Mouse (Mus musculus) layer of hippocampus, adult 9-10 months (tissue): ENCODE data around the gene Hoxd12.

Source experiments
- DNase-seq: peaks from one replicate; pipeline ENCODE4 v3.0.0; 2022; ENCODE audit warnings: low spot score

The Hoxd12 gene

DNA sequence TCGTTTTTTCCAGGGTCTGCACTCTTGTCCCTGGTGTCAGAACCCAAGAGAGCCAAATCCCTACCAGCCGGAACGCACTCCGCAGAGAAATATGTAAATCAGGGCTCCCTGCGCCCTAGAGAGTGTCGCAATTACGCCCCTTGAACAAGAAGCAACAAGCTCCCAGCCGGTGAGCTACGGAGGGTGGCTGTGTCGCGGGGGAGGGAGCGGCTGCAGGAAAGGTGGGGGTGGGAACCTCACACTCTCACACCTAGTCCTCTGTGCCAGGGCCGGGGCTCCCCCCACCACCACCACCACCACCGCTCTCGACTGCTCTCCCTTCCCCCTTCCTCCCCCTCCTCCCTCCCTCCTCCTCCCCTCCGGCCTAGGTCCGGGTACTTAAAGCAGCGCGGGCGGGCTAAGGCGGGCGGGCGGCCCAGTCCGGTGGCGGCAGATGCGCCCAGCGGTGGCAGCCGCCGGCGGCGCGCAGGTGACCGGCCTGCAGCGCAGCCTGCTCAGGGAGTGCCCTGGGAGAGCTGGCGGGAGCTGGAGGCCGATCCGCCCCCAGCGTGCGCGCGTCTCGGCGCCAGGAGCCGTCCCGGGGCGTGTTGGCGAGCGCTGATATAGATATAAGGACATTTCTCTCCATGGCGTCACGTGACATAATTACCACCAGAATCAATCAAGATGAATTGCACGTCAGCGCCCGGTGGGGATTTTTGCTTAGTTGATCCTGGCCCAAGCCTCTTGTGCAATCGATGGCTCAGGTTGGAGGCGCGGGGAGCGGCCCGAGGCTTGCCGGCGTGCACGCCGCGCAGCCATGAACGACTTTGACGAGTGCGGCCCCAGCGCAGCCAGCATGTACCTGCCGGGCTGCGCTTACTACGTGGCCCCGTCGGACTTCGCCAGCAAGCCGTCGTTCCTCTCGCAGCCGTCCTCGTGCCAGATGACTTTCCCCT is 7.0 kb downstream of the Hoxd12 start:
- DNase-seq: no peak

- DNase-seq: no peak
Measured at GRCm38 (mm10) chr2:74682796-74683195, 8.0 kb downstream of the Hoxd12 start.

DNA sequence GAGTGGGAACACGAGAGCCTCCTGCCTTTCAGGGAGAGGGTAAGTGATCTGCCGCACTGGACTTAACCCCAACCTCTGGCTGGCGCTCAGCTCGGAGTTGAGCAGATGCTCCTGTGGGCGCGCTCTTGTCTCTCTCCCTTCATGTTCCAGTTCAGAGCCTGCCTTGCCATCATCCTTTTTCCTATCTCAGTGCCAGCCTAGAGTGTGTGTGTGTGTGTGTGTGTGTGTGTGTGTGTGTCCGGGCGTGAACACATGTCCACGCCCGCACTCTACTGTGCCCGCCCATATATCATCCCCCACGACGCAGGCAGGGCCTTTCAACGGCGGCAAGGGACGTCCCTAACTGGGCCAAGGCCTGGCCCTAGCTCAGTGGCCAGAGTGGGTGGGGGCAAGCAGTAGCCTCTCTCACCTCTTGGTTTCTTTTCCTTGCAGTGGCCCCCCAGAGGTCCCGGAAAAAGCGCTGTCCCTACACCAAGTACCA is 8.7 kb downstream of the Hoxd12 start:
- DNase-seq: no peak

- DNase-seq: no peak
Measured at GRCm38 (mm10) chr2:74684106-74684505, 9.3 kb downstream of the Hoxd12 start.

- DNase-seq: no peak
Measured at GRCm38 (mm10) chr2:74685059-74685603, 10.3 kb downstream of the Hoxd12 start.

GRCm38 (mm10) chr2:74686301-74686987 is 11.6 kb downstream of the Hoxd12 start:
- no peak for DNase-seq

GRCm38 (mm10) chr2:74686988-74687697 is 12.3 kb downstream of the Hoxd12 start:
- DNase-seq: no peak

GRCm38 (mm10) chr2:74687698-74688555 is 13.1 kb downstream of the Hoxd12 start:
- no peak for DNase-seq

DNA sequence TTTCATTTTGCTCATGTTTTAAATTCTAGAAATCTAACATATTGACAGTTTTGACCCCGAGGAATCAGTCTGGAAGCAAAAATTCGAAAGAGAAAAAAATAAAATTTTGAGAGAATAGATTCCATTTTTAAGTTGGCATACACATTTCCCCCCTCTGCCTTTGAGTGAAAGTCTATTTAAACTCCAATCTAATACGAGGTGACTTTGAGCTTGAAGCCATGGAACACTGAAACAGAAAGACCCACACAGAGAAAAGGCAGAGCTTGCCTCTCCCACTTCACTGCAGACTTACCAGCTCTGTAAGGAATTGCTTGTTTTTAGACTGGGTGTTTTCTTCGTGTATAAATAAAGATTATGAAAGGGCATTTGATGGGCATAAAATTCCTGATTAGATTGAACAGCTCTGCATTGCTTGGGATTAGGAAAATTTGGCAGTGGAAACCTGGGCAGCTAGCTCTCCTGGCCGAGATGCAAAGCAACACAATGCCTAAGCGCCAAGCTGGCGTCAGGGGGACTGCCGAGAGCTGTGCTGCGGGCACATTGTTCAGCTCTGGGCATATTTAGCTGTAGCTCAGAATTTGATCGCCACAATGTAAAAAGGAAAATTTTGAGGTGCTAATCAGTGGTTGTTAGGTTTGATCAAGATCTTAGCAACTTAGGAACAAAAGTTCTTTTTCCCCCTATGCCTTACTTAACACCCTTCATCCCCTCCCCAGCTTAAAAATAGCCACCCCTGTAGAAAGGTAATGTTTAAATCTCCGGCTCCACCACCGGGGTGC is 14.2 kb downstream of the Hoxd12 start:
- DNase-seq: no peak

DNA sequence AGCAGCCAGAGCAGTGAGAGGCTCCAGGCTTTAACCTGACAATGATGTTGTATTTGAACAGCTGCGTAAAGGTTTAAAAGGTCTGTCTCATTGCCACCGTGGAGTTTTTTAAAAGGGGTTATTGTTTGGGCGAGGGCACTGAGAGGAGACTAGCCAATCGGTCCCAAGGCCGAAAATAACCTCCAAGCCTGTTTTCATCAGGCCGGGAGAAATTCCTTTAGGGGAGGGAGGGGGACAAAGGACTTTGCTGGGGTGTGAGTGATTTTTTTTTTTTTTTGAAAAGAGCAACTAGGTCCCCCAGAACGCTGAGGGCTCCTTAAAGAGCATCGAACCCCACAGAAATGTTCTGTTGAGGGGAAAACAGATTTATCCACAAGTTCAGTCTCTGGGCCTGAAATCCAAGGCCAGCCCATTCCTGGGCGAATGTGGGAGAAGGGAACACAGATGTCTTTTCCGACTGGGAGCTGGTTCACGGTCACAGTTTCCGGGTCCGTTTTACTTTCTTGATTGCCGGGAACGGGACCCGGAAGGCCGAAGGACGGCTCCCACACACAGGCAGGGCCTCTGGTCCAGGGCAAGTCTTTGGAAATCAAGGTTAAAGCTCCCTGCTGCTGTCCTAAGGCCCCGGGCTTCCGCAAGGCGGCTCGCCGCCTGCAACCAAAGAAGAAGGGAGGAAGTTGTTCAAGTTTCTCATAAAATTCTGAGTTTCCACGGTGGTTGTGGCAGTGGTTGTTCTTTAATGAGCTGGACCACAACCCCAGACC is 14.9 kb downstream of the Hoxd12 start:
- no peak for DNase-seq

DNA sequence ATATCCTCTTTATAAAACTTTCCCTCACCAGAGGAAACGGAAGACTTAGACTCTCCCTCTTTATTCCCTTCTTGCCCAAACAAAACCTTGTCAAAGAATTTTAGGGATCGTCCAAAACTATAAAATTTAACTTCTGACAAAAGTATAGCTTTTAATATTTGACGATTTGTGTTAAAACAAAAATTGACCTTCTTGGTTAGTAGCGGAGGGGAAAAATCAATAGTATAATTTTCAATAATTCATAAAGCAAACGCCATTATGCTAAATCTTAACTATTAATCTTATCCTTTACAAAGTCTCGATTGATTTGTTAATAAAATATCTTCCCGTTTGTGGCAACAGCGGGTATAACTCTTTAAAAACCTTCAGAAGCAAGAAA is 15.5 kb downstream of the Hoxd12 start:
- DNase-seq: no peak

DNA sequence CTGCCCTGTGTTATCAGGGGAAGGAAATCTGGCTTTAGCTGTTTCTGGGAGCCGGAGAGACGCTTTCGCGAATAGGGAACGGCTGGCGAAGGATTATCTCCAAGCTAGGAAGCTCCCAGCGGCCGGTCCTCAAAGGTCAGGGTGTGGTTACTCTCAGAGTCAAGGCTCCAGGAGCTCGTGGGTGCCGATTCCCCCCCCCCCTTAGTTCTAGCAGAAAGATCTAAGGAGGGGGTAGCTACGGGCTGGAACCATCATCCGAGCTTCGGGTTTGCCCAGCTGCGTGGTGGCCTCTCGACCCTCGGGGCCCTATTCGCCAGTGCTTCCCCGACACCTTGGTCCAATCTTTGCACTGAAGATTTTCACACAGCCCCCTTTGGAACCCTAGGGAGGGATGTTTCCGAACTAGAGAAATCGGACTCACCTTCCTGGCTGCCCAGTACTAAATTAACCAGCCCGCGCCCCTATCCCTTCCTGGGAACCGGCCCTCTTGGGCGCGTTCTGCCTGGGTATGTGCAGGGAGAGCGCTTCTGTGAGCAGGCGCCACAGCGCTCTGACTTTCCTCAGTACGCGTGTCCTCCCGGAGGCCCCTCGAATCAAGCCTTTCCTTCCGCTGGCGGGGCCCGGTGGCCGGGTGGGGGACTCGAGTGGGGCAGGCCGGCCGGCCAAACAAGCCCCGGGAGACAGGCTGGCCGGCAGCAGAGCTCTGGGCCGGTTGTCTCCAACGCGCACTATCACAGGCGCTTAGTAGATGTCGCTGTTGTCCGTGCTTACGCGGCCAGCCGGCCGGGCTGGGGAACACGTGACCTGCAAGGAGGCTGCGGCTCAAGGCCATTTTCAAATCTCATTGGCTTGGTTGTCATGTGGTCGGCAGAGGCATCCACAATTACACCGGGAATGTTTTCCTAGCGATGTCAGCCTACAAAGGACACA is 16.5 kb downstream of the Hoxd12 start, which contains the start of gene Hoxd10:
Gene Hoxd10 (plus strand): TSS at position 903 of the 930 bp plus-strand sequence.
- no peak for DNase-seq

DNA sequence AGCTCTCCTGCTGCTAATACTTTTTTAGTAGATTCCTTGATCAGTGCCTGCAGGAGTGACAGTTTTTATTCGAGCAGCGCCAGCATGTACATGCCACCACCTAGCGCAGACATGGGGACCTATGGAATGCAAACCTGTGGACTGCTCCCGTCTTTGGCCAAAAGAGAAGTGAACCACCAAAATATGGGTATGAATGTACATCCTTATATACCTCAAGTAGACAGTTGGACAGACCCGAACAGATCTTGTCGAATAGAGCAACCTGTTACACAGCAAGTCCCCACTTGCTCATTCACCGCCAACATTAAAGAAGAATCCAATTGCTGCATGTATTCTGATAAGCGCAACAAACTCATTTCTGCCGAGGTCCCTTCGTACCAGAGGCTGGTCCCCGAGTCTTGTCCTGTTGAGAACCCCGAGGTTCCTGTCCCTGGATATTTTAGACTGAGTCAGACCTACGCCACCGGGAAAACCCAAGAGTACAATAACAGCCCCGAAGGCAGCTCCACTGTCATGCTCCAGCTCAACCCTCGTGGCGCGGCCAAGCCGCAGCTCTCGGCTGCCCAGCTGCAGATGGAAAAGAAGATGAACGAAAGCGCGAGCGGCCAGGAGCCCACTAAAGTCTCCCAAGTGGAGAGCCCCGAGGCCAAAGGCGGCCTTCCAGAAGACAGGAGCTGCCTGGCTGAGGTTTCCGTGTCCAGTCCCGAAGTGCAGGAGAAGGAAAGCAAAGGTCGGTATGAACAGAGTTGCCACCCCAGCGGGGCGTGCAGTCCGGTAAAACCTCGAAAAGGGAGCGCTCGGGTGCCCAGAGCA is 17.4 kb downstream of the Hoxd12 start:
- DNase-seq: no peak

GRCm38 (mm10) chr2:74692808-74693431 is 18.1 kb downstream of the Hoxd12 start:
- no peak for DNase-seq

- no peak for DNase-seq
Measured at GRCm38 (mm10) chr2:74693432-74693827, 18.6 kb downstream of the Hoxd12 start.

DNA sequence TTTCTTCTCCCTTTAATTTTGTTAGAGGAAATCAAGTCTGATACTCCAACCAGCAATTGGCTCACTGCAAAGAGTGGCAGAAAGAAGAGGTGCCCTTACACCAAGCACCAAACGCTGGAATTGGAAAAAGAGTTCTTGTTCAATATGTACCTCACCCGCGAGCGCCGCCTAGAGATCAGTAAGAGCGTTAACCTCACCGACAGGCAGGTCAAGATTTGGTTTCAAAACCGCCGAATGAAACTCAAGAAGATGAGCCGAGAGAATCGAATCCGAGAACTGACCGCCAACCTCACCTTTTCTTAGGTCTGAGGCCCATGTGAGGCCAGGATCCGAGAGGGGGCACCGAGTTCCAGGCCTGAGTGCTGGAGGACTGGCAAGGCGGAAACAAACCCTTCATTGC is 19.3 kb downstream of the Hoxd12 start:
- no peak for DNase-seq

DNA sequence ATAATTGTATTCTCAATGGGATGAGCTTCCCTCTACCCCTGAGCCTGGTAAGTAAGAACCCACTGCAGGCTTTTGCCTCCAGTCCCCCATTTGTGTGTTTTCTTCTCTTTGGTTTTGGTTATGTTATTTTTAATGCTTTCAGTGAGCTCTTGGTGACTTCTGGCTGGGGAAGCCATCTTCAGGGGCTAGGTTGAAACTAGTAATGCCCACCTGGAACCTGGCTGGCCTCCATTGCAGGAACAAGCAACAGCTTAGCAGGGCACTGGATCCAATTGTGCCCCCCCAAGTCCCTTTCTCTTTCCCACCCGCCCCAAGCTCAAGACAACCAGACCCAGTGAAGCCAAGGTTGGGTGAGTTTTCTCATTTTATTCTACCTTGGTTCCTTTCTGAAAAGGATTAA is 20.6 kb downstream of the Hoxd12 start:
- DNase-seq: no peak
